Mouse (Mus musculus): ENCODE data around the gene Ptprt. TPM values are rescaled to one million over a fixed set of nuclear protein-coding genes. Genes with fewer than 3 reads are reported as not detected.

The Ptprt gene
- polyA plus RNA-seq, 1 experiment from 2014 or later = 2.4 TPM

DNA sequence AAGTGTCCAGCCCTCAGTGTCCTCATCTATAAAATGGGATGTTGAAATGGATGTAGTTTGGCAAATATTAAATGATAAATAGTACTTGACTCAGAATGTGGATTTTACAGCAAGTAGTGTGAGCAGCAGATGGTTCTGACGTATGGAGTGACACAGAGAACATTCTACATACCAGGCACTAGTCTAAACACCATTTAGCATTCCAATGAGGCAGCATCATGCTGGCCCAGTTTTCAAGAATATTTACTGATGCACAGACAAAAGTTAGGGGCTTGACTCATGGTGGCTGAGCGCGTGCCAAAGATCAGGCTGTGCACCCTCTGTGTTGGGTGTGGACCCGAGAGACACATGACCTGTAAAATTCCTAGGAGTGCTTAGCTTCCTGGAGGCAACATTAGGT is 378.3 kb downstream of the Ptprt start:
- 90% methylated on average over 4 of the region's 4 CpGs for WGBS
- no peak overlapping the region for H3K4me3 ChIP-seq (ENCODE audit: low read depth, low read length)
- no peak for DNase-seq (ENCODE audit: low spot score)
- H3K9me3 ChIP-seq (ENCODE audit: control insufficient read depth, low read length) = no peaks in the 10 kb centered on the region
- no peak for ATAC-seq (ENCODE audit: insufficient number of reproducible peaks, low FRiP score, low TSS enrichment, low read depth)
- no peak overlapping the region for H3K9ac ChIP-seq (ENCODE audit: low read length)
- H3K27me3 ChIP-seq (ENCODE audit: control insufficient read depth, insufficient read depth, low read length) = no peaks in the 10 kb centered on the region
- H3K4me1 ChIP-seq (ENCODE audit: control insufficient read depth, insufficient read depth, low read length) = no peaks in the 10 kb centered on the region; the same call in 1 of the 2 replicates
- no peak overlapping the region for H3K27ac ChIP-seq (replicated peaks; ENCODE audit: low read depth, low read length)
- H3K36me3 ChIP-seq (ENCODE audit: control insufficient read depth, insufficient read depth, low read length) = no peaks in the 10 kb centered on the region
- H3K4me2 ChIP-seq (ENCODE audit: low read depth, severe bottlenecking) = no peak overlapping the region

GRCm38 (mm10) chr2:162282121-162282520 is 378.8 kb downstream of the Ptprt start:
- Histone ChIP-seq H3K4me1 (ENCODE audit: control insufficient read depth, insufficient read depth, low read length) (no peaks in the 10 kb centered on the region; the same call in 1 of the 2 replicates), H3K36me3 (ENCODE audit: control insufficient read depth, insufficient read depth, low read length) (no peaks in the 10 kb centered on the region), H3K4me2 (ENCODE audit: low read depth, severe bottlenecking) (no peak overlapping the region), H3K4me3 (ENCODE audit: low read depth, low read length) (no peak overlapping the region), H3K9ac (ENCODE audit: low read length) (no peak overlapping the region), H3K9me3 (ENCODE audit: control insufficient read depth, low read length) (no peaks in the 10 kb centered on the region), H3K27me3 (ENCODE audit: control insufficient read depth, insufficient read depth, low read length) (no peaks in the 10 kb centered on the region), H3K27ac (replicated peaks; ENCODE audit: low read depth, low read length) (no peak overlapping the region)
- DNase-seq (ENCODE audit: low spot score) (no peak), ATAC-seq (ENCODE audit: insufficient number of reproducible peaks, low FRiP score, low TSS enrichment, low read depth) (no peak)
- 36% methylated on average over 10 of the region's 10 CpGs for WGBS

DNA sequence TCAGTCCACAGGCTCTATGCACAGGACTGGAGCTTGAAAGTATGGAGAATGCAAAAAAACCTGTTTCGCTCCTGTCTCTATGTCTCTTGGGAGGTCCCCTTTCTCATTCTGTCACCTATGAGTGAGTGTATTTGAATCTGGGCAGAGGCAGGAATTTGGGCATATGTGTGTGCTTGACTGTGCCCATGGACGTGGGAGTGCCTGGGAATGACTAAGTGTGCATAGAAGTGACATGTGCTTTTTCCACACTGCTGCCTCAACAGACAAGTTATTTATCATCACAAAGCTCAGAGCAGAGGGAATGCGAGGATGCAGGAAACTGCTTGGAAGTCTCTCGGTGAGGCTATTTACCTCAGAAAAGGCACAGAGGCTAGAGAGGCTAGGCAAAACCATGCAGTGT is 387.1 kb downstream of the Ptprt start:
- ATAC-seq (ENCODE audit: insufficient number of reproducible peaks, low FRiP score, low TSS enrichment, low read depth) = no peak
- Histone ChIP-seq H3K9ac (ENCODE audit: low read length) (no peak overlapping the region), H3K4me1 (ENCODE audit: control insufficient read depth, insufficient read depth, low read length) (no peaks in the 10 kb centered on the region), H3K4me3 (ENCODE audit: low read depth, low read length) (no peak overlapping the region), H3K9me3 (ENCODE audit: control insufficient read depth, low read length) (no peaks in the 10 kb centered on the region), H3K36me3 (ENCODE audit: control insufficient read depth, insufficient read depth, low read length) (no peaks in the 10 kb centered on the region), H3K27me3 (ENCODE audit: control insufficient read depth, insufficient read depth, low read length) (no peaks in the 10 kb centered on the region), H3K27ac (replicated peaks; ENCODE audit: low read depth, low read length) (no peak overlapping the region), H3K4me2 (ENCODE audit: low read depth, severe bottlenecking) (no peak overlapping the region)
- no peak for DNase-seq (ENCODE audit: low spot score)
- 80% methylated on average over 4 of the region's 4 CpGs for WGBS

- no peaks in the 10 kb centered on the region for H3K4me1 ChIP-seq (ENCODE audit: control insufficient read depth, insufficient read depth, low read length)
- DNase-seq (ENCODE audit: low spot score) (no peak), ATAC-seq (ENCODE audit: insufficient number of reproducible peaks, low FRiP score, low TSS enrichment, low read depth) (no peak)
- H3K27ac ChIP-seq (replicated peaks; ENCODE audit: low read depth, low read length) = no peak overlapping the region
- H3K27me3 ChIP-seq (ENCODE audit: control insufficient read depth, insufficient read depth, low read length) = no peaks in the 10 kb centered on the region
- 59% methylated on average over 2 of the region's 2 CpGs for WGBS
- H3K36me3 ChIP-seq (ENCODE audit: control insufficient read depth, insufficient read depth, low read length) = no peaks in the 10 kb centered on the region
- no peak overlapping the region for H3K4me3 ChIP-seq (ENCODE audit: low read depth, low read length)
- H3K4me2 ChIP-seq (ENCODE audit: low read depth, severe bottlenecking) = no peak overlapping the region
- no peak overlapping the region for H3K9ac ChIP-seq (ENCODE audit: low read length)
- H3K9me3 ChIP-seq (ENCODE audit: control insufficient read depth, low read length) = no peaks in the 10 kb centered on the region
Measured at GRCm38 (mm10) chr2:162251272-162251671, 409.7 kb downstream of the Ptprt start.

DNA sequence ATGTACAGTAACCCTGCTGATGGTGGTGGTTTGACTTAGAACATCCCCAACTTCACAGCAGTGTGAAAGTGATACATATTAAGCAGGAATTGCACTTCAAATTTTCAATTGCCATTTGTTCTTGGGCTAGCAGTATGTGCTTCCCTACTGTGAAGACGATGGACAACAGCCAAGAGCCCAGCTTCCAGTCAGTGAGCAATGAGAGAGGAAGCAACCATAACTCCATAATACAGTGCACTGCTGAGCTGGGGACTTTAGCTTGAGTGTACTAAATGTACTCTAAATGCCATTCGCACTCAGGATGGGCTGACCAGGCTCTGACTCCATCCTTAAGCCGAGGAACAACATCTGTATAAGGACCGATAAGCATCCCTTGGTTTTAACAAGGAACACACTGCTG is 412.7 kb downstream of the Ptprt start:
- 87% methylated on average over 4 of the region's 4 CpGs for WGBS
- H3K36me3 ChIP-seq (ENCODE audit: control insufficient read depth, insufficient read depth, low read length) = no peaks in the 10 kb centered on the region

GRCm38 (mm10) chr2:162222476-162222875 is 438.5 kb downstream of the Ptprt start:
- H3K27me3 ChIP-seq (ENCODE audit: control insufficient read depth, insufficient read depth, low read length) = no peaks in the 10 kb centered on the region
- H3K36me3 ChIP-seq (ENCODE audit: control insufficient read depth, insufficient read depth, low read length) = no peaks in the 10 kb centered on the region
- H3K27ac ChIP-seq (replicated peaks; ENCODE audit: low read depth, low read length) = no peak overlapping the region
- no peak overlapping the region for H3K4me2 ChIP-seq (ENCODE audit: low read depth, severe bottlenecking)
- DNase-seq (ENCODE audit: low spot score) (no peak), ATAC-seq (ENCODE audit: insufficient number of reproducible peaks, low FRiP score, low TSS enrichment, low read depth) (no peak)
- H3K4me1 ChIP-seq (ENCODE audit: control insufficient read depth, insufficient read depth, low read length) = no peaks in the 10 kb centered on the region
- no peak overlapping the region for H3K4me3 ChIP-seq (ENCODE audit: low read depth, low read length)
- H3K9ac ChIP-seq (ENCODE audit: low read length) = no peak overlapping the region
- WGBS = 57% methylated on average over 1 of the region's 1 CpGs
- H3K9me3 ChIP-seq (ENCODE audit: control insufficient read depth, low read length) = no peaks in the 10 kb centered on the region

More for the DNA sequence above, 412.7 kb downstream of the Ptprt start:
- Histone ChIP-seq H3K9me3 (ENCODE audit: control insufficient read depth, low read length) (no peaks in the 10 kb centered on the region), H3K27me3 (ENCODE audit: control insufficient read depth, insufficient read depth, low read length) (no peaks in the 10 kb centered on the region), H3K4me3 (ENCODE audit: low read depth, low read length) (no peak overlapping the region), H3K4me2 (ENCODE audit: low read depth, severe bottlenecking) (no peak overlapping the region), H3K27ac (replicated peaks; ENCODE audit: low read depth, low read length) (no peak overlapping the region), H3K9ac (ENCODE audit: low read length) (no peak overlapping the region), H3K4me1 (ENCODE audit: control insufficient read depth, insufficient read depth, low read length) (no peaks in the 10 kb centered on the region)
- no peak for DNase-seq (ENCODE audit: low spot score)
- no peak for ATAC-seq (ENCODE audit: insufficient number of reproducible peaks, low FRiP score, low TSS enrichment, low read depth)

- Histone ChIP-seq H3K9ac (ENCODE audit: low read length) (no peak overlapping the region), H3K4me3 (ENCODE audit: low read depth, low read length) (no peak overlapping the region), H3K4me1 (ENCODE audit: control insufficient read depth, insufficient read depth, low read length) (no peaks in the 10 kb centered on the region), H3K9me3 (ENCODE audit: control insufficient read depth, low read length) (no peaks in the 10 kb centered on the region), H3K4me2 (ENCODE audit: low read depth, severe bottlenecking) (no peak overlapping the region), H3K27ac (replicated peaks; ENCODE audit: low read depth, low read length) (no peak overlapping the region), H3K27me3 (ENCODE audit: control insufficient read depth, insufficient read depth, low read length) (no peaks in the 10 kb centered on the region), H3K36me3 (ENCODE audit: control insufficient read depth, insufficient read depth, low read length) (no peaks in the 10 kb centered on the region)
- DNase-seq (ENCODE audit: low spot score) (no peak), ATAC-seq (ENCODE audit: insufficient number of reproducible peaks, low FRiP score, low TSS enrichment, low read depth) (no peak)
Measured at GRCm38 (mm10) chr2:162220586-162220985, 440.4 kb downstream of the Ptprt start.

DNA sequence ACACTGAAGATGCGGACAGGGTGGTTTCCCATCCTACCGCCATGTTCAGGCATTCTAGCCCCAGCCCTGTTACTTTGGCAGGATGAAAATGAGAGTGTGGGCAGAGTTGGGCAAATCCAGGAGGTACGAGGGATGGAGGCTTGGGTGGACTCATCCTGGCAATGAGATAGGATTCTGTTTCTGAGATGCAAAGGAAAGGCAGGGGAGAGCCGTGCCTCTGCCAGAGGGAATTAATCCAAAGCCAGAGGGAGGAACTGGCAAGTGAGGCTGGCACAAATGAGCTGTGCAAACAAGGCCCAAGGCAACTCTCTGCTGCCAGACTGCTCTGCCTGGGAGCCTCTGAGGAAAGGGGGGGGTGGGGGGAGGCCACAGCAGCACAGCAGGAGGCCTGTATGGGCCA is 441.4 kb downstream of the Ptprt start:
- WGBS = 87% methylated on average over 4 of the region's 4 CpGs
- ATAC-seq (ENCODE audit: insufficient number of reproducible peaks, low FRiP score, low TSS enrichment, low read depth) = no peak
- no peak overlapping the region for H3K4me3 ChIP-seq (ENCODE audit: low read depth, low read length)

DNA sequence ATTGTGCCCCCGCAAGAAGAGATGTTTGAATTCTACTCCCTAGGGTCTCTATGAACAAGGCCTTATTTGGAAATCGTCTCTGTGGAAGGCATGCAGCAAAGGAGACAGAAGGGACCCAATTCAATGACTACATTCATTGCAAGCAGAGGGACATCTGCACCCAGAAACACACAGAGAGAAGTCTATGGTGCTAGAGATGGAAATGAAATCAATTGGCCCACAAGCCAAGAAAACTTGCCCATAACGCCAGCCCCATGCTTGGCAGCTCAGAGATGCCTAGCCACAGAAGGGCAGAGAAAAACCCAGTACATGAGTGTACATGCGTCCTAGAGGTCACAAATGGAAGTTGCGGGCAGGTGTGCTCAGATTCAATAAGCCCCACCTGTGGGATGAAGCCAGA is 443.1 kb downstream of the Ptprt start:
- Histone ChIP-seq H3K4me1 (ENCODE audit: control insufficient read depth, insufficient read depth, low read length) (no peaks in the 10 kb centered on the region), H3K4me3 (ENCODE audit: low read depth, low read length) (no peak overlapping the region), H3K9me3 (ENCODE audit: control insufficient read depth, low read length) (no peaks in the 10 kb centered on the region), H3K4me2 (ENCODE audit: low read depth, severe bottlenecking) (no peak overlapping the region), H3K9ac (ENCODE audit: low read length) (no peak overlapping the region), H3K36me3 (ENCODE audit: control insufficient read depth, insufficient read depth, low read length) (no peaks in the 10 kb centered on the region), H3K27me3 (ENCODE audit: control insufficient read depth, insufficient read depth, low read length) (no peaks in the 10 kb centered on the region), H3K27ac (replicated peaks; ENCODE audit: low read depth, low read length) (no peak overlapping the region)
- 88% methylated on average over 5 of the region's 5 CpGs for WGBS
- ATAC-seq (ENCODE audit: insufficient number of reproducible peaks, low FRiP score, low TSS enrichment, low read depth) (no peak), DNase-seq (ENCODE audit: low spot score) (no peak)

More for the DNA sequence above, 441.4 kb downstream of the Ptprt start:
- no peaks in the 10 kb centered on the region for H3K27me3 ChIP-seq (ENCODE audit: control insufficient read depth, insufficient read depth, low read length)
- no peak overlapping the region for H3K9ac ChIP-seq (ENCODE audit: low read length)
- no peak for DNase-seq (ENCODE audit: low spot score)
- H3K27ac ChIP-seq (replicated peaks; ENCODE audit: low read depth, low read length) = no peak overlapping the region
- H3K9me3 ChIP-seq (ENCODE audit: control insufficient read depth, low read length) = no peaks in the 10 kb centered on the region
- H3K36me3 ChIP-seq (ENCODE audit: control insufficient read depth, insufficient read depth, low read length) = no peaks in the 10 kb centered on the region
- H3K4me2 ChIP-seq (ENCODE audit: low read depth, severe bottlenecking) = no peak overlapping the region
- H3K4me1 ChIP-seq (ENCODE audit: control insufficient read depth, insufficient read depth, low read length) = no peaks in the 10 kb centered on the region
